Mouse (Mus musculus): ENCODE data around the gene Spef2.
A peak's percentile ranks its signal among the peaks of the same experiment; 100 is the strongest.

Spef2 gene

DNA sequence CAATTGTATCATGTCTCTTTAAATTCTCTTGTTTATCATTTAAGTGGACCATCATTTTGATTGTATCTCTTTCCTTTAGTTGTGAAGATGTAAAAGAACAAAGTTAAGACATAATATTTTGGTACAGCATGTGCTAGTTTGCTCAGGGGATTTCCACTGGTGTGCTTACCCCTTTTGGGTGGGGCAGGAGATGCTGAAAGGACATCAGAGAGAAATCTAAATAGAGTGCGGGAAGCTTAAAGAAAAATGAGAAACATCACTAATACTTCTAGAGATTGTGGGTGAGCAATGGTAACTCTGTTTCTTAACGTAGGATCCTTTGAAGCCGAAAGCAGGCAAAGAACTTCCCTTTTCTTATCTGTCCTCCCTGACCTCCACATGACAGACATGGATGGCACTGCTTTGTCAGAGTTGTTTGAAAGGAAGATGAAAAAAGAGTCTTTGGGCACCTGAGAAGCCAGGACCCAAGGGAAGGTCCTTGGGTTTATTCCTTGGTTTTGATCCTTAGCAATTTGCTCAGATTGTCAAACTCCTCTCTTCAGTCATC, 215.2 kb downstream of the Spef2 start:
- DNase-seq = no peak

GRCm38 (mm10) chr15:9530076-9530475, 218.6 kb downstream of the Spef2 start, which contains the start of gene Il7r:
Il7r (minus strand) TSS chr15:9530176.
- no peak for DNase-seq

DNA sequence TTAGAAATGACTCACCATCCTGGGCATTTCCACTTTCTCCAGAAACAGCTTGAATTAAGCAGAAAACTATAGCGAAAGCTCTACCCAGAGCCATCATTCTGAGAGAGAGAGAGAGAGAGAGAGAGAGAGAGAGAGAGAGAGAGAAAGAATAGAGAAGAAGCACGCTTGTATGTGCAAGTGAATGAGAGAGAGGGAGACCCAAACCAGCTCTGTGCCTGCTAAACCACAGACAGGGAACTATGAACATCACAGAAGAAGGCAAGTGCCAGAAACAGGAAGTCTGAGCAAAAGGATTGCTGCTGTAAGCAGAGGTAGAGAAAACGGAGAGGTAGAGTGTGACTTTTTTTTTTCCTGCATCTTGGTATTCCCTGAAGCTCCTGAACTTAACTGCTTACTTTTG, 219.0 kb downstream of the Spef2 start:
- DNase-seq = peak; percentile 52

Data from thymus, postnatal 14 days (tissue).